Mouse (Mus musculus) layer of hippocampus, postnatal 36 days (tissue): ENCODE measurements around the gene Vmn1r4. TPM values are rescaled to one million over a fixed set of nuclear protein-coding genes. Genes with fewer than 3 reads are reported as not detected.

Experiments
- DNase-seq, 2 experiments: peaks; one replicate each; pipeline ENCODE4 v3.0.0; 2022
- total RNA-seq, 2 experiments: library from RNA; stranded (reverse); gene quantifications; 2 replicates each; pipeline ENCODE4 v1.2.3; 2021

Gene Vmn1r4
- total RNA-seq, 2 experiments from 2014 or later, result 0.25 to 0.27 TPM

DNA sequence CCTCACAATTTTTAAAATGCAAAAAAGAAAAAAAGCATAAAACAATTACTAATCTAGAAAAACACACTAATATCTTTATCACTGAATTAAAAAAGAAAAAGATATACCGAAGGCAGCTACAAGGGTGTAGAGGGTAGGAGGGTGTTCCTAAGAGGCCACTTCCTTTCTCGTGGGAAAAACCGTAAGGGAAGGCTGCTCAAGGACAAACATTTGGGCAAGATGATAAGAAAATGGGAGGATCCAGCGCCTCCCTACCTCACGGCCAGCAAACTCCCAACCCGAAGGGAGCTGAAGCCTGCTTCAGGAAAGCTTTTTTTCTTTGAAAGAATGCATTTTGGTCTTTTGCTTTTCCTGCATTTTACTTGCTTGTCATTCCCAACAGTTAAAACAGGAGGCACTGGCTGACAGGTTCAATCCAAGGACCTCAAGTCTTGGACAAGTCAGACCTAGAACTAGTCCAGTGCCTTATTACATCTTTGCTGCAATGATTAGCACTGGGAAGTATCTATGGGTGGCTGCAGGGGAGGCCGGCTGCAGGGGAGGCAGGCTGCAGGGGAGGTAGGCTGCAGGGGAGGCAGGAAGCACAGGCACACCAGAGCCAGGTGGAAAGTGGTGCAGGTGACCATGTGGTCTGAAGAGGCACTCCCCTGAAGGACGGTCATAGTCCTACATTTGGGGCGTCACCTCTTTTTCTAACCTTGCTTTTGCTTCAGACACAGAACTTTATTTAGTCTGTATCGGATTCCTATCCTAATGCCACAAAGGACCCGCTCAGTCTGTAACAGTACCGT is 6.0 kb upstream of the Vmn1r4 start:
- no peak for DNase-seq

DNA sequence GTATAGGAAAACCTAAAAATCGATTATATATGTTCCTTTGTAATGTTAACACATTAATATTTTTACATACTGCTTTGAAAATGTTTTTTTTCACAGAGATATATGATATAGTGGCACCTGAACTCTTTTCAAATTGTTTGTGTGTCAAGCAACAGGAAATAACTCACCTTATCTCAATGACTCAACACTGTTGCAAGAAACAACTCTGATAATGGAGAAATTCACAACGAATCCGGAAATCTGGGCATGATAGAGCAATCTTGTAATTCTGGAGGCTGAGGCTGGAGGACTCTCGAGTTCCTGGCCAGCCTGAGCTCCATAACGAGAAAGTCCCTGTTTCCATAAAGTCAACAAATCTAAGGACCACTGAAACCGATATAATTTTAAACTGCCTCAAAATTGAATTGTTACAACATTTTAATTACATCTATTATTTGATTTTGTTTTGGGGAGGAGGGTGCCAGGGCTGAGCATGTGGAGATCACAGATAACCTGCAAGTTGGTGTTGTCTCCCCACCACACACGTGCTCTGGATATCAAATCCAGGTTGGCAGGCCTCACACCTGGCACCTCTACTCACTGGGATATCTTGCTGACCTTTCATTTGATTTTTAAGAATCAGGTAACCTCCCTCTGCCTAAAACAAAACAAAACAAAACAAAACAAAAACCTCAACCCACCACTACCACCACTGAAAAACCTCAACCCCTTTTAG is 4.3 kb upstream of the Vmn1r4 start:
- DNase-seq, result no peak

GRCm38 (mm10) chr6:56920222-56921092 is 3.4 kb upstream of the Vmn1r4 start:
- DNase-seq, result no peak

DNA sequence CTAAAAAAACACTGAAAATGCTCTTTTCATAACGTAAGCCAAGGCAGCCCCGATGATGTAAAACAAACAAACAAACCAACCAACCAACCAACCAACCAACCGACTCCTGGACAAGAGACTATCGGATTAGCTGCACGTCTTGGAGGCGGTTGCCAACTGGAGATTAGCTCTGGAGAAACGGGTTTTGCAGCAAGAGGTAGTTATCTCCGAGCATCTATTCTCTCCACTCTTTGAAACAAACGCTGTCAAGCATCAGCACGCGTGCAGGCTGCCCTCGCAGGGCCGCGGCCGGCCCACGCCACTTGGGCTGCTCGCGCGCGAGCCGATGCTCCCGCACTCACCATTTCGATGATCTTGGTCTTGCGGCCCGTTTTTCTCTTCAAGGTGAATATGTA is 487 bp upstream of the Vmn1r4 start:
- DNase-seq, result no peak

- no peak for DNase-seq
Measured at GRCm38 (mm10) chr6:56931648-56932415, 8.0 kb downstream of the Vmn1r4 start.

DNA sequence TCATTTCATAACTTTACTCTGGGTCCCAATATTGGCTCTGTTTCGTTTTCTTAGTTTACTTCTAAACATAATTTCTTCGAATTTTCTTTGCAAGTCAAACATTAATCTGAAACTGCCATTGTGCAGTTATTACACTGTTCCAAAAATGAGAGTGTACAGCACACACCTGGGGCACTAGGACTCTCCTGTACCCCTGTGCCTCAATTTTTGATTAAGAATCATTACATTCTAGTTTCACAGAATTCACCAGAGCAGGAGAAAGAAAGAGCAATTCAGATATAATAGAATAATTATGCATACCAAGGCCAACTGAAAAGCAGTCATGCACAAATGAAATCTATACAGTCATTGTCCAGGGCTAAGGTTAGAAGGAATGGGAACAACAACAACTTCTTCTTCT is 8.6 kb downstream of the Vmn1r4 start:
- no peak for DNase-seq

DNA sequence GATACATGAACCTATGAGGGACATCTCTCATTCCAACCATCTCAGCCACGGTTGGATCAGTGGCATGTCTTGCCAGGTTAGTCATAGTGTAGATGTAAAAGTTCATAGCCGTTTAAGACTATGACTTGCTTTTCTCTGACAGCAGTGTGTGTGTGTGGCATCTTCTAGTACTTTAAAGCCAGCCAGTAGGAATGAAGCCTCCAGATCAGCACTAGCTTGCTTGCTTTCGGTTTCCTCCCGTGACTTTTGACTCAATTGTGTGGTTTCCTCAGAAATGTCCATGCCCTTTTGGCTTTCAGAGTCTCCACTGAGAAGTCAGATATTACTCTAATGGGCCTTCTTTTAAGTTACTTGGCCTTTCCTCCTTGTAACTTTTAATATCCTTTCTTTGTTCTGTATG is 10.6 kb downstream of the Vmn1r4 start:
- DNase-seq, result no peak

GRCm38 (mm10) chr6:56956436-56956835 is 32.6 kb downstream of the Vmn1r4 start:
- no peak for DNase-seq

GRCm38 (mm10) chr6:56969973-56970372 is 46.2 kb downstream of the Vmn1r4 start, which contains the start of gene Vmn1r5:
Gene Vmn1r5, plus strand, starts transcription at chr6:56970273.
- DNase-seq, result no peak

DNA sequence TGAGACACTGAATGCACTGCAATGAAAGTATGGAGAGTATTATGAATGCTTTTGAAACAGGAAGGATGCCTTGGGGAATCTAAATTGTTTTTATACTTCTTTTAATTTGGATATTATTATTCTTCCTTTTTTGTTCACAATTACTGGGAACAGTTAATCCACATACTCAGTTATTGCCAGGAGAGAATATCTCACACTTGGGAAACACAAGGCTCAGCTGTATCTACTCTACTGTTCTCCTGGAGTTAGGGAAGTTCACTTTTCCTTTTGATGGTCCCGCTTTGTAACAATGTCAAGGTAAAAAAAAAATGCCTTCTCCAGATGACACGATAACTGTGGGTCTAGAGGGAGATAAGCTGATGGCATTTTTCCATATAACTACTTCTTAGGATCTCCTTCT is 73.1 kb downstream of the Vmn1r4 start, which contains the start of gene Vmn1r6:
TSS of gene Vmn1r6 (plus strand) at position 301 of the 400 bp plus-strand sequence.
- no peak for DNase-seq

Other genes starting within 250 kb of the Vmn1r4 start
- gene Lsm5, start 219.3 kb upstream of the Vmn1r4 start, total RNA-seq, result 10 to 100 TPM; 12.5 to 15.9 TPM
- gene Avl9, start 209.1 kb upstream of the Vmn1r4 start, total RNA-seq, result 10 to 100 TPM; 43.0 to 48.0 TPM
- 10 to 100 TPM; 57.4 to 59.7 TPM for gene Kbtbd2, start 126.2 kb upstream of the Vmn1r4 start, total RNA-seq
- gene Fkbp9, start 92.0 kb upstream of the Vmn1r4 start, total RNA-seq, result 10 to 100 TPM; 24.6 to 27.3 TPM
- gene Nt5c3, start 83 bp upstream of the Vmn1r4 start, total RNA-seq, result 10 to 100 TPM; 37.6 to 42.9 TPM
- gene Vmn1r5, start 46.3 kb downstream of the Vmn1r4 start, total RNA-seq, result not detected
- gene Vmn1r6, start 73.2 kb downstream of the Vmn1r4 start, total RNA-seq, result not detected
- not detected for gene Vmn1r7, start 101.3 kb downstream of the Vmn1r4 start, total RNA-seq
- gene Vmn1r8, start 108.3 kb downstream of the Vmn1r4 start, total RNA-seq, result not detected
- gene Vmn1r9, start 142.8 kb downstream of the Vmn1r4 start, total RNA-seq, result not detected
- gene Vmn1r10, start 185.4 kb downstream of the Vmn1r4 start, total RNA-seq, result not detected
- gene Vmn1r11, start 209.4 kb downstream of the Vmn1r4 start, total RNA-seq, result not detected
- not detected for gene Vmn1r12, start 232.9 kb downstream of the Vmn1r4 start, total RNA-seq